Mouse (Mus musculus) effector memory CD4-positive, alpha-beta T cell, adult 5 months (primary cell): ENCODE measurements around the gene Xpa. TPM values are rescaled to one million over a fixed set of nuclear protein-coding genes. Genes with fewer than 3 reads are reported as not detected.

Experiments
- polyA plus RNA-seq: library from polyadenylated mRNA; unstranded; fragments of 100-300 nt; shearing (Covaris generic); gene quantifications from one replicate; pipeline ENCODE4 v1.2.1, GENCODE M21; 2017

Gene Xpa
- polyA plus RNA-seq: 35.4 TPM

DNA sequence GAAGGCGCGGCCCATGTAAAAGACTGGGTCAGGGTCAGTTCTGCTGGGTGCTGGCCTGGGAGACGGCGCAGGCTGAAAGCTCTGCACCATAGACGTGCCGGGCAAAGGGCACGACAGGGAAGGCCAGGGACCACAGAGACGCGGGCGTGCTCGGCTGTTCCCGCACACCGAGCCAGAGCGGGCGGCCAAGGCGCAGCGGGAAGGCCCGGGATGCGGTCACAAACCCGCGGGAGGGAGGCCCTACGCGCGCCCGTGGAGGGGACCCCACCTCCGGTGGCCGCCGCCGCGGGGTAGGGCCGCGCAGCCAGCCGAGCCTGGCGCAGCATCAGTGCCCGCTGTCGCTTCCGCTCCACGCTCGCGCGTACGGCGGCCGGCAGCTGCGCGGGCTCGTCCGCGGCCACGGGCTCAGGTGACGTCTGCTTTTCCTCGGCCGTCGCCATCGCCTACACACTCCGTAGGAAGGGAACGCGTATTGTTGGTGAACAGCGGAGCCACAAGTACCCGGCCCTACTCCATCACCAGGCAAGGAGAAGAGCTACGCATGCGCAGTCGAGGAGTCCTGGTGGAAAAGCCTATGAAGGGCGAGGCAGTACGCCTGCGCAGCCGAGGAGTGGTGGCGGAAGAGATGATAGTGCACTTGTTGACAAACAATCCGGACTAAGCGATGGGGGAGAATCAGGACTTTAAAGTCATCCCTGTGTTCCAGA is at the start of gene Xpa:
TSS of gene Xpa (minus strand) at position 531 of the 707 bp plus-strand sequence.

DNA sequence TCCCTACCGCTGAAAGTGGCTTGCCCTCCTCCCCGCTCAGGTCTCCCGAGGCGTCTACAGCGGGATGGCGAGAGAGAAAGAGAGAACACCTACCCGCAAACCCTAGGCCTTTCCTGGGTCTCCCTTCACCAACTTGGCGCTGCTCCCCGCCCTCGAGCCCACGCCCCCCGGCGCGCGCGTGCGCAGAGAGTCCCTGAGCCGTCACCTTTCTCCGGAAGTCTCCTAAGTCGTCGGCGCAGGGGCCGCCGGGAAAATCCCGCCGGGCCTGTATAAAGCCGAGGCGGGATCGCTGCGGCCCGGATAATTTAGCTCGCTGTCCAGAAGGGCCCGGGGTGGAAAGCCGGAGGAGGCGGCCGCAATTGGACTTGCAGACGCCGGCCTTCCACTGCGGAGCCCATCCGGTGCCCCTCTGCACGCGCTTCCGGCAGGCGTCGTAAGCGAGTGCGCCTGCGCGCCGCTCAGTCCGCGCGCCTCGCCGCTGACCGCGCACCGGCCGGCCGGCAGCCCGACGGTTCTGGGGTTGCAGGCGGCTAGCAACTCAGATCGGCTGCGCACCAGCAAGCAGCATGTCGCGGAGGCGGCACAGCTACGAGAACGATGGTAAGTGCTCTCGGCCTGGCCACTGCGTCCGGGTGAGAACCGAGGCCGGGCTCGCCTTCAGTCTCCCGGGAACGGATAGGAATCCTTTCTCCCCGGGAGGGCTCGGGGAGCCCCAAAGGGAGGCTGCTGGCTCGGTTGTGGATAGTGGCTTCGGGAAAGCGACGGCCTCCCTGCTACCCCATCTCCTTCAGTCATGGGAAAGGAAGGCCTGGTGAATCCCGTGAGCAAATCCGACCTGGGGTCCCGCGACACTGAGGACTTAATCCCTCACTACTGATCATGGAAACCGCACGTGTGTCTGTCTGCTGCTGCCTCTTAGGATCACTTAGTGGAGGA is 57.6 kb downstream of the Xpa start, which contains the start of the genes Ncbp1 and Tstd2:
TSS of gene Ncbp1 (plus strand) at position 327 of the 936 bp plus-strand sequence.
TSS of gene Tstd2 (minus strand) at position 408 of the 936 bp plus-strand sequence.

Other genes with a start within 250 kb of the Xpa start
- gene Tdrd7, start 231.0 kb downstream of the Xpa start, polyA plus RNA-seq: 13.9 TPM
- gene Tmod1, start 157.4 kb downstream of the Xpa start, polyA plus RNA-seq: 0.97 TPM
- gene Ncbp1, start 57.7 kb downstream of the Xpa start, polyA plus RNA-seq: 67.2 TPM
- gene Tstd2, start 57.6 kb downstream of the Xpa start, polyA plus RNA-seq: 29.0 TPM
- gene Foxe1, start 147.3 kb upstream of the Xpa start, polyA plus RNA-seq: not detected
- 25.5 TPM for gene Trmo, start 193.1 kb upstream of the Xpa start, polyA plus RNA-seq
- gene Hemgn, start 217.2 kb upstream of the Xpa start, polyA plus RNA-seq: not detected